Mouse (Mus musculus) left cerebral cortex, postnatal 25 days (tissue): ENCODE data around the gene Tns3. TPM values are rescaled to one million over a fixed set of nuclear protein-coding genes. Genes with fewer than 3 reads are reported as not detected.

ENCODE experiments used
- DNase-seq, 2 experiments: peaks; one replicate each; pipeline ENCODE4 v3.0.0; 2022; ENCODE audit warnings: low spot score in 2 of 2, mixed read lengths in 1 of 2
- intact Hi-C: fragments of 180-260 bp; cut with DNase I; formaldehyde crosslinking; loops from one replicate; pipeline ENCODE4 v1.15.1; 2025
- total RNA-seq, 2 experiments: library from RNA; stranded (reverse); gene quantifications; 2 replicates each; pipeline ENCODE4 v1.2.3; 2021

Gene Tns3
- total RNA-seq, 2 experiments from 2014 or later, result 34.9 to 38.3 TPM

DNA sequence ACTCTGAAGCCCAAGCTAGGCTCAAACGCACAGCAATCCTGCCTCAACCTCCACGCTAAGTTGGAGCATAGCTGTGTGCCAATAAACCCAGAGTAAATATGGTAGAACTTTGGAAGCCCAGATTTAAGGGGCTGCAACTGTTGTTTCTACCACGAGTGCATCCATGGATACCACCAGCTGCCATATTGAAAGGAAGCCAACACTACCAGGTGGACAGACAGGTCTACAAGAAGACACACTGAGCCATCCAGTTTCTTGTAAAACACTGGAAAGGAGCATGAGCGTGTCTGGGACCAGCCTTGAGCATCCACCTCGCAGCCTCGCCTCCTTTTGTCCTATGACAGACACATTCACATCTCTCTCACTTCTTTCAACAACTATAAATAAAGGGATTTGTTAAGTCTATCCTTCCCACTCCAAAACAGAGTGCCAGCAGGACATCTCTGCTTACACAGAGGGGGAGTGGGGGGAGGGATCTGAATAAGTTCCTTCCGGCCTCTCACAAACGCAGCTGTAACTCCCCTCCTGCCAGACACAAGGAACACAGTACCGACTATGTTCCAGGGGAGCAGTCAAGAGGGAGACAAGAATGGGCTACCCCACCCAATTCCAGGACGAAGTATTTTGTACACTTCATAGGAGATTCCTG, 77.2 kb downstream of the Tns3 start:
- intact Hi-C loops, result no loop called here

DNA sequence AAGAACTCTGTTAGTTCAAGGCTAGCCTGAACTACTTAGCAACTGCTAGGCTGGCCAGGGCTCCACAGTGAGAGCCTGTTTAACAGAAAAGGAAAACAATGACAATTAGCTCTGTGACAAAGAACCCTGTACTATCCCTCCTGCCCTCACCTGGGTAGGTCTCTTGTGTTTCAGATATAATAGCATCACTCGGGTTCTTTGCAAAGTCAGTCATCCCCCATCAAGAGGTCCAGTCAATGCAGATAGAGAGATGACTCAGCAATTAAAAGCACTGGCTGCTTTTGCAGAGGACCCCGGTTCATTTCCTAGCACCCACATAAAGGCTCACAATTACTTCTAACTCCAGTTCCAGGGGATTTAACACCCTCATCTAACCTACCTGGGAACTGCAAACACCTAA, 78.0 kb downstream of the Tns3 start:
- DNase-seq, result no peak
- intact Hi-C loops, result no loop called here

More for the DNA sequence above, 77.2 kb downstream of the Tns3 start:
- no peak for DNase-seq

DNA sequence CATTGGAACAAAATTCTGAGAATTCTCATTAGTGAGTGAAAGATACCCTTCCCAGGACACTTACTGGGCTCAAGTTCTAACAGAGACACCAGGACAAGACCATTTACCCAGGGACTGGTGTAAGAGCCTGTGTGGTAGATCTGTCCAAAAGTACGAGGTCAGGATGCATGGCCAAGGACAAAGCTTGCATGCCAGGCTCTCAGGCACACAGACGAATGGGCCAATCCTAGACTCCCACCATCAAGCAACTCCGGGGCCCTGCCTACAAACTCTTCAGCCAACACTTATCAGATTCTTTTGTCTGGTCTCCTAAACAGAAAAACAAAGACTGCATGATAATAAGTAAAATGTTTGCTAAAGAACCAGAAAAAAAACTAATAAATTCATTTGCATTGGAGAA, 78.6 kb downstream of the Tns3 start:
- no peak for DNase-seq
- intact Hi-C loops, result no loop called here

DNA sequence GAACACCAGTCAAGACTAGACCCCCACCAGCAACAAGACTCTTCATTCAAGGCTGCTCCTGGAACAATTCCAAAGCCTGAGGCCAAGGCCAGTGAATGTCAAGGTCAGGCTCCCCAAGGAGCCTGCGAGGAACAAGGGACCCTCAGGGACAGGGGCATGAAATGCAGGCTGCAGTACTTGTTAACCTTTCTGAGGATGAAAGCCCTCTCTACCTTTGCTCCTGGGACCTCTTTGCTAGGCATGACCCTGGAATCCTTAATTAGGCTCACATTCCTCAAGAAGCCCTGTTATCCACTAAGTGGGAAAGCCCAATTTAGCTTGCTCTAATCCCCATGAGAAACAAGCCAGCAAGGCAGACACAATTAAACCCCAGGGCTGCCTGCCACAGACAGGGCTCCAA, 79.4 kb downstream of the Tns3 start:
- DNase-seq, result no peak
- intact Hi-C loops, result no loop called here

DNA sequence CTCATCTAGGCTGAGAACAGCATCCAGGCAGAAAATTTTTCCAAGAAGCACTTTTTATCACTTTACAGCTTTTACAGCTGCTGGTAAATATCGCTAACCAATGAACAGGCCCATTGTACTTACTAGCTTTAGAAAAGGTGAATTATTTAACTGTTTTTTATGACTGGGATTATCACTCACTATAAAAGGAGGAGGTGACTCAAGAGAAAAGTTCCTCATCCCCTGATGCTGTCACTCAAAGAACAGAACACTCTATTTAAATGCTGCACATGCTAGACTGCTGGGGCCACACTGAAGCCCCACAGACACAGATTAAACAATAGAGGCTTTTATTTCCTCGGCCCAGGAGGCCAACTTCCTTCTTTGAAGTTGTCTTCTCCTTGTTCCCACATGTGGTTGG, 80.0 kb downstream of the Tns3 start:
- DNase-seq, result no peak
- intact Hi-C loops, result no loop called here

DNA sequence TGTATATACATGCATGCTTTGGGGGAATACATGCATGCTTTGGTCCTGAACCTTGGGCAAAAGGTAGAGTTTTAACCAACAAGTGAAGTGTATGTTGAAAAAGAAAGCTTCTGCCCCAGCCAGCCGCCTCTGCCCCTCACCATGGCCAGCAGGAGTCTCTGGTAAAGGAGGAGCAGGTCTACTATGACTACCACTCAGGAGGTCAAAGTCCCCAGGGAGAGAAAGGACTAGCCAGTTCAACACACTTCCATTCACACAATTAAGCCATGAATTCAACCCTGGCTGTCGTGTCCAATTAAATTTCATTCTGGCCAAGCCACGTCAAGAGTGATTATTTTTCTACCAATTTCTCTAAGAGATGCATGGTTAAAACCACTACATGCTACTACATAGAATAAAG, 81.2 kb downstream of the Tns3 start:
- no peak for DNase-seq
- intact Hi-C loops, result no loop called here

DNA sequence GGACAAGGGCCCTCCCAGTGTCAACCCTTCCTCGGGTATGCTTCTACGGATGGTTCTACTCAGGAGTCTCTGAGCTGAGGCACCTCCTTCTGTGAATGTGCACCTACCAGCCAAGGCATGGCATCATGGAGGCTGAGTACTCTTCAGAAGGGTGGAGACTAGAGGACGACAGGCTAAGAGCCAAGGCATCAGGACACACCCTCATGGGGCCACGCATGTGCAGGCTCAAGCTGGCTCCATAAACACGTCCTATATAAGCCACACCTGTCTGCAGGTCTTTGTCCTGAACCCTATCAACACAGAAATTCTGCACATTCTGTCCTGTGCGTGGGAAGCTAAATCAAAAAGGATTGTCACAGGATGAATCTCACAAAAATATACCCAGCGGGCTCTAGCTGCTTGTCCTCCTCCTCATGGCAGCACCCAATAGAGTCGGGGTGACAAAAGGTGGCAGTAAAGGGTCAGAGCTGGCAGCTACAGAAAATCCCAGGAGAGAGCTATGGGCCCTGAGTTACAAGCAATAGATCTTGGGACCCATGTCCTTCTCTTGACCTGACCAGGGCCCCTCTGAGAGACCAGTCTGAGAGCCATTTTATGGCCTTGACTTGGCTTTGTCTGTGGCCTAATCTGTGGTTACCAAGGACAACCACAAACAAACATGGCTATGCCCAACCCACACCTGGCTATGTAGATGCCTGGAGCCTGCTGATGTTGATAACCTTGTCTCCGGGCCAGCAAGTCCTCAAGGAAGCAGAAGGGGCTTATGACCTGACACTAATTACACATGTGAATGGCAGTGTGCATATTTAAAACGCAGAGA, 82.0 kb downstream of the Tns3 start:
- no peak for DNase-seq
- intact Hi-C loops, result no loop called here

DNA sequence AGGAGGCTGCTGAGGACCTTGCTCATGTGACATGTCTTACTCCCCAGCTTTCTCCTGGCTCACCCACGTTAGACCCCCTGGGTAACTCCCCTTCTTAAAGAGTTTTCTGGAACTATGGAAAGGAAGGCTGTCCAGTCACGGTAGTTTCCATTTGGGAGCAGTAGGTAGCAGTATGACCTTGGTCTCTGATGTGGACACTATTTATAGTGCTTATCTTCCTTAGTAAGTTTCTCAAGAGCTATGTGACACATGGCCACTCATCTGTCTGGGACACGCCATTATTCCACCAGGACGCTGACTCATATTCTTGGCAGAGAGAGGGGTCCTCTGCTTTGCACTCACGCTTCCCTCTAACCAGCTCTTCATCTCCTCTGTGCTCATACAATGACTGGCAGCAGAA, 84.5 kb downstream of the Tns3 start:
- intact Hi-C loops, result no loop called here

DNA sequence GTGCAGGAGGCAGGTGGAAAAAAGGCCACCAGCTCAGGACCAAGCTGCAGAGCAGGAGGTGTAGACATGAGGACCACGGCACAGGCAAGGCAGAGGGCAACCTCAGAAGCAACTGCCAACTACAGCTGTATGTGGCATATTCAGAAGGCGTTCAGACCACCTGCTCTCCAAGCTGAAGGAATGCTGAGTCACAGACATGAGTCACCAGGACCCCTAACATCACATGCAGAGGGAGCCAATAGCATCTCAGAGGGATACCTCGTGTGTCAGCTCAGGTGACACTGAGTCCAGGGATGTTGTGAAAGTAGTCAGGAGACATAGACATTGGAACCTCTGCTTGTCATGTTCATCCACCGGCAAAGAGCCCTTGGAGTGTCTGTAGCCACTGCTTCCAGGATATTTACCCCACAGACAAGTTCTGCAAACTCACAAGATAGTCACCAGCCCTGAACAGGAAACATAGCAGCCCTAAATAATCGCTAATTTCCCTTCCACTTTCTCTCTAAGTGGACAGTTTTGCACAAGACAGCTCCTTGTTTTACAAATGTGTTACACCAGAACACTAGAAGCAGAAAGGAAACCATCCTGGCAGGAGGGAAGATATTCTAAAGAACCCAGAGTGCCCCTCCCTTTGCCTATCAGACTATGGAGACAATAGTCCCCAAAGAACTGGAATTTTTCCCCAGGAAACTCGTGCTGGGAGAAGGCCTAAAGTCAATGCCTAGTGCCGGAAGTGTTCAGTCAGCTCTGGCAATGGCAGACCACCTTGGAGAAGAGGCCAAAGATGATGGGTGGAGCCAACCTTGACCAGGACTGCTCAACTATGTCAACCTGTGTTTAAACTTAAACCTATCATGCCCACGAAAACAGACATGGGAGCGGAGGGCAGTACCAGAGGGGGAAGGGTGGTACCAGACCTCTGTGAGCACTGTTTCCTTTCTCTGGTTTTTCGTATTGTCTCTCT, 88.8 kb downstream of the Tns3 start:
- peak in 1 of 2 experiments; percentile 16 for DNase-seq
- intact Hi-C loops, result no loop called here

More for the DNA sequence above, 84.5 kb downstream of the Tns3 start:
- no peak for DNase-seq

DNA sequence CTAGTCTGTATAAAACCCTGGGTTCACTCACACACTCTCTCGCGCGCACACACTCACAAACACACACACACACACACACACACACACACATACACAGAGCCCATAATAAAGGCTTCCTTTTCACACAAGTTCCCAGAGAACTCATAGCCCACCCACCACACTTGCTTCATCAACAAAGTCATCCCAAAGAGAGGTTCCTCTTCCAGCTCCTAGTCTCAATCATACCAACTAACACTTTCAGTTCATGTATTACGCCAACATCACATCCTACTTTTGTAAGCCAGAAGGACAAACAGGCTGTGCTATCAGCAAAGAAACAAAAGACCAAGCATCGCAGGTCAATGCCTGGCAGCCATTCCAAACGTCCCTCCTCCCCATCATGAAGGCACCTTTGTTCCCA, 89.8 kb downstream of the Tns3 start:
- intact Hi-C loops, result no loop called here
- no peak for DNase-seq

DNA sequence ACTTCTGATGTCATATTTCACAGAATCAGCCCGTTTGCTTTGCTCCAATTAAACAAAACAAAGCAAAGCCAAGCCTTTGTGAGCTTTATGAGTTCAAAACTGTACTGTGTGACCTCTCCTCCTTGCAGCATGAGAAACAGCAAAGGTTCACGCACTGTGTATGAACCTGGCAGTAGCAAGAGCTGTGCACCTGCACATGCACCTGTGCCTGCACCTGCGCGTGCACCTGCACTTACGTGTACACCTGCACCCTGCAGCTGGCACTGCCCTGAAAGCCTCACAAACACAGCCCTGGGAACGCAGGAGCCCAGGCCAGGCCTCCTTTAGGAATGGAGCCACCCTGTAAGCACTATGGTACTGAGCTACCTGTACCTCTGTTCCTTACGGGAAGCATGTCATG, 91.6 kb downstream of the Tns3 start:
- intact Hi-C loops, result no loop called here

DNA sequence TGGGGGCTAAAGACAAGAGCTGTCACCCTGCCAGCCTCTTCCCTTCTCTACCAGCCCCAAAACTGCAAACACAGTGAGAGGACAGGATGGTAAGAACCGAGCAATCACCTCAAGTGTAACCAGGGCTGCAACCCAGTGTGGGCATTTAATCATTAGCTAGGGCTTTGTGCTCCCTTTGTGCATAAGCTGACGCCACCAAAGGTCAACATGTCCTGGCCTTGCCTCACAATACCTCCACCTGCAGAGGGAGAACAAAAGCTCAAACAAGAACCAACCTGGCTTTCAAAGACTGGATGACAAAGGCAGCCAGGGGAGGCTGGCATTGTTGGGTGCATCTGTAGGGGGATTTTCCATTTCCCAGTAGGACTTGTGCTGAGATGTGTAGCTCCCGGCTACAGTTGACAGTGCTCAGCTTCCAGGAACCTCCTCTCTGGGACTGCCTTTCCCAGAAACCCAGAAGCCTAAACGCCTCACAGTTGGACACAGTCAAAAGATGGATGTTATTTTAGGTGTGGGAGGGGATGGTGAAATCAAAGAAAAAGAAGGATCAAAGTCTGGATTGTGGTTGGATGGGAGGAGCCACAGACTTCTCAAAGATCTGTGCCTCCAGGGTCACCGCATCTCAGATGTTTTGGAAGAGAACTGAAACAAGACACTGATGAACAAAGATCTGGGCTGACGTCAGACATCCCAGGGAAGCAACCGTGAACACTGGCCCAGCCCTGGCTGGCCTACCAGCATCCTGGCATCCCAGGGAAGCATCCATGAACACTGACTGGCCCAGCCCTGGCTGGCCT, 94.9 kb downstream of the Tns3 start:
- no peak for DNase-seq
- intact Hi-C loops, result no loop called here

More for the DNA sequence above, 91.6 kb downstream of the Tns3 start:
- no peak for DNase-seq

DNA sequence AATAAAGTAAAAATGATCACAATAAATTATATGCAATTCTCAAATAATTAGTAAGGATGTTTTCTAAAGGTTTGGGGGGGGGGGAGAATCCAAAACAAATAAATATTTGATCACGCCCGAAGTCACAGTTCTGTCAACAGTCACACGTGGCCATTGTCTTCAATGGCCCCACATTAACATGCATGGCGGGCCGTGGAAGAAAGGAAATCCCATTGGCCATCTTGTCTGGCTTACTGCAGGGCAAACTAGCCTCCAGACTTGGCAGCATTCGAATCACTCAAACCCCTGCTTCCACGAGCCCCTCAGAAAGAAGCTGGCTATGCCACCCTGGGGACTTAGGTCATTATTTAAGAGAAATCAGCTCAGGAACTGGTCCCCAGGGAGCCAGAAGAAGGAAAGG, 95.5 kb downstream of the Tns3 start:
- no peak for DNase-seq
- intact Hi-C loops, result no loop called here

DNA sequence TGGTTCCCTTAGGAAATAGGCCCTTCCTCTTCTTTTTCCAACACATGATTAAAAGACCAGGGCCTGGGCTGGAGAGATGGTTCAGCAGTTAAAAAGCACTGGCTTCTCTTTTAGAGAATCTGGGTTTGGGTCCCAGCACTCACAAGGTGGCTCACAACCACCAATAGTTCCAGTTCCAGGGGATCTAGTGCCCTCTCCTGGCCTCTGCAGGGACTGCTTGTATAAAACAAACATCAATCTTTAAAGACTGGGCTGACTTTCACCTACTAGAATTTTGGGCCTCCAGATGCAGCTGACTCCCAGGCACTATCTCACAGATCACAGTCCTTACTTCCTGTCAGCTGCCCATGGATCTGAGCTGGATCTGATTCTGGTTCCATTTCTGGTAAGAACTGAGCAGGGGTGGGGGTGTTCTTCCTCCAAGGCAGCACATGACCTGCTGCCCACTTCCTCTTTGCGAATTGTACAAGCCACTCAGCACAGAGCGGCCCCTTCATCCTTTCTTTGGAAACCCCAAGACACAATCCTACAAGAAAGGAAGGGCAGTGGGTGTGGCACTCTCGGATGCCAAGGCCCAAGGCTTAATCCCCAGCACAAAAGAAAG, 98.0 kb downstream of the Tns3 start:
- DNase-seq, result peak in 1 of 2 experiments; percentile 19

DNA sequence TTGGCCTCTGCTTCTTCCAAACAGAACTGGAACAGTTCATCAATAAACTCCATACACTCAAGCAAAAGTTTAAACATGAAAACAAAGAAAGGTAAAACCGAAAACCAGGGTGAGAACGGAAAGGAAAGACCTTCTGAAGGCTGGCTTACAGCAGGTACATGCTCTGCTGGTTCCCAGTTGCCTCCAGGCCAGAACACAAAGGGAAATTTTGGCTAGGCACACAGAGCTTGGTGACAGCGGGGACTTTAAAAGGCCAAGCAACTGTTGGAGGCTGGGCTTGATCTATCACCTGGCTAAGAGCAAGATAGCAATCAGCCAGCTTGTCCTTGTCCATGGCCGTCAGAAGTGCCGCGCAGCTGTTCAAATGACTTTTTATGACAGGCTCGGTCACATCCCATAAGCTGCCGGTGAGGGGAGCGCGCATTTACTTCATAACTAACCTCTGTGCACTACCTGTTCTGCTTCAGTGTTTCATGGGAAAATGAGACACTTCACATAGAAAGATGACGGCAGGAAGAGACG, 105.5 kb downstream of the Tns3 start:
- intact Hi-C loops, result no loop called here
- DNase-seq, result no peak

More for the DNA sequence above, 98.0 kb downstream of the Tns3 start:
- intact Hi-C loops, result no loop called here

DNA sequence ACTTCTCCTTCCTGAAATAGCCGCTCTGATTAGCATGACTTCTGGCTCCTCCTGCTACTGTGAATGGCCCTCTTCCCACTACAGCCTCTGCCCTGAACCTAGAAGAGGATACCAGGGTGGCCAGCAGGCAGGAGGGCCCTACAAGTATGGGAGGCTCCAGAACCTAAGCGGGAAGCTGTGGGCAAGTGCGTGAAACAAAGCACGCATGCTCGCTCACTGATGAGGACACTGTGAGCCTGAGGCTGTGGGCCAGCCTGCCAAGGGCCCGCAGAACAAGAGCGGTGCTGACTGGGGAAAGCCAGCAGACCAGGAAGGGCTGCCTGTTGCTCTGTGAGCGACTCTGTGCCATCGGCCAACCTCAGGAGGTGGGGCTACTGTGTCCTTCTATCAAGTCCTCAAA, 106.1 kb downstream of the Tns3 start:
- peak in 1 of 2 experiments; percentile 11 for DNase-seq
- intact Hi-C loops, result no loop called here

DNA sequence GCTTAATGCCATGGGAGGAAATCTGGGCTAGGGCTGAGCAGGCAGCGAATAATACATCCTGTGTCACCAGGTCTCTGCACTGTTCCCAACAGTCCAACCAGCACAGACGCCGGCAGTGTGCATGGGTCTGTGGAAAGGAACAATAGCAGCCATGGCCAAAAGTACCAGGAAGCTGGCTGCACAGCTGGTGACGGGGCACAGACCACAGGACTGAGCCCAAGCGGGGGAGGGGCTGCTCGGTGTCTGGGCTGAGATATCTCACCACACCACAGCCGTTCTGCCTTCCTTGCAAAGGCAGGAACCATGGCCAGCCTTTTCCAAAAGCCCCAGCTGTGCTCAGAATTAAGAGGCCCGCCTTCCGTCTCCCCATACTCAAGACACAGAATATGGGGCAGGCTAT, 107.3 kb downstream of the Tns3 start:
- intact Hi-C loops, result no loop called here
- DNase-seq, result peak; percentile 24 to 31

DNA sequence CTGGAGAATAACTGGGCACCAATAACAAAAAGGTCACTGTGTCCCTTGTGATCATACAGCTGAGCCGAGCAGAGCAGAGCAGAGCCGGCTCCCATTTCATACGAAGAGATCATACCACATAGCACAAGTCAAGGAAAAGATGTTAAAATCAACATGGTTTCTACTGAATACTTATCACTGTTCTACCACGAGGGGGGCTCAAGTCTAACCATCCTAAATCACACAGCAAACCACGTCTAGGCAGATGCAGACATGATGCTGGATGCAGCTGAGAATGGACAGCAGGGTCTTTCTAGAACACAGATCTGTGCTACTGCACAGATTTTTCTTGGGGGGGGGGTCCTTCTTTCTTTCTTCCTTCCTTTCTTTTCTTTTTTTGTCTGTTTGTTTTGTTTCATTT, 112.6 kb downstream of the Tns3 start:
- no peak for DNase-seq
- intact Hi-C loops, result no loop called here

DNA sequence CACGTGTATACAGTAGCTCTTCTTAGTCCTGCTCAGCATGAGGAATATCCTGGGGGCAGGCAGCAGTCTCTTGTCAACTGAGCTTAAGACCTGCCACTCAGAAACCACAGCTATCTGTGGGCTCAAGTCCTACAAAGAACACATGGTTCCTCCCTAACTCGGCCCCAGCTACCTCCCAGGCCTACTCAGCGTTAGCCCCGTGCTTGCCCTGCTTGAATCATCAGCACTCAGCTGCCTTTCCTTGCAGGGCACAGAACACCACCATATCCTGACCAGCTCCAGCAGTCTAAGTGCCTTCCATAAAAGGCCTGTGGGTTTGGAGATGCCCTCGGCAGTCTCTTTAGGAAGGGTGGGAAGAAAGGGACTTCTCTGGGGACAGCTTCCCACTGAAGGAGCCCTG, 116.7 kb downstream of the Tns3 start:
- DNase-seq, result no peak
- intact Hi-C loops, result loop anchor here (5.0 kb wide), 1 partner anchor 115 kb away; the partner anchor contains the start of gene Tns3
